Mouse (Mus musculus): ENCODE data around the gene Zglp1.

The Zglp1 gene

DNA sequence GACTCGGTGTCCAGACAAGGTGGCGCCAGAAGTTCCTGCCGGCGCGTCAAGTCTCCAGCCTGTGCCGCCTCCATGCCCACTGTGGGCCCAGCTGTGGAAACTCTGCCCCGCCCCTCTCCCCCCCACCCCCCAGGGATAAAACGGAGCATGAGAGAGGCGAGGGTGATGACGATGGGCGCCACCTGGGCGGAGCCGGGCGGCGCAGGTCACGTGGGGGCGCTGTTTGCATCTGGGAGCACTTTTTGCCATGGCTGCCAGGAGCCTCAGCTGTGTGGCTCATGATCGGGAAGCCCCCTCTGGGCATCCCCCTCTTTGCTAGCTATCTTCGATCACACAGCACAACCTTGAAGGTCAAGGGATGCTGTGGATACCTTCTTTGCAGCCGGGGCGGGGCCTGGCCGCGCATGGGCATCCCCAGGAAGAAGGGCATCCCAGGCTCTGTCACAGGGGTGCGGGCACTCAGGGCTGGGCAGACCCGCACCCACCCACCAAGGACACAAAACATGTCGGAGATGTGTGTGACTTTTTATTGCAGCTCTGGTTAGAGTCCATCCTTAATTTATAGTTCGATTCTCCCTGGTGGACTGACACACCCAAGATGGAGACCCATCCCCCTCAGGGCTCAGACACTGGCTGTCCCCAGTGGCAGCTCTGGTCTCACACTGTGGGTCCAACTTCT lies at the start of gene Zglp1:
Gene Zglp1 (minus strand): TSS at position 88 of the 679 bp plus-strand sequence.
- DNase-seq (ENCODE audit: low read depth, low spot score), result no peak

DNA sequence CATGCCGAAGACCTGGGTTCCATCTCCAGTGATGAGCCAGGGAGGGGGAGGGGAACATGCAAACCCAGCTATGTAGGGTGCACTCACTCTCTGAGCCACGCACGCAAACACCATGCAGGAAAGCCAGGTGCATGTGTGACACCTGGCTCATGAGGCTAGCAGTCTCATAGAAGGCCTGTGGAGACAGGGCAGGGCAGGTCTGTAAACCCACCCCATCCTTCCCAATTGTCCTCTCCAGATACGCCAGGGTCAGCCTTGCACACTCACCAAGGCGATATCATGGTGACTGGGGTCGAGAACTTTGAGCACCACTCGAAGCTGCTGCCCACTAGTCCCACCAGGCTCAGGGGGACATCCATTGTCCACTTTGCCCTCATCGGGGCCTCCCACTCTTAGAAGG lies 48.2 kb upstream of the Zglp1 start:
- DNase-seq (ENCODE audit: low read depth, low spot score), result no peak

DNA sequence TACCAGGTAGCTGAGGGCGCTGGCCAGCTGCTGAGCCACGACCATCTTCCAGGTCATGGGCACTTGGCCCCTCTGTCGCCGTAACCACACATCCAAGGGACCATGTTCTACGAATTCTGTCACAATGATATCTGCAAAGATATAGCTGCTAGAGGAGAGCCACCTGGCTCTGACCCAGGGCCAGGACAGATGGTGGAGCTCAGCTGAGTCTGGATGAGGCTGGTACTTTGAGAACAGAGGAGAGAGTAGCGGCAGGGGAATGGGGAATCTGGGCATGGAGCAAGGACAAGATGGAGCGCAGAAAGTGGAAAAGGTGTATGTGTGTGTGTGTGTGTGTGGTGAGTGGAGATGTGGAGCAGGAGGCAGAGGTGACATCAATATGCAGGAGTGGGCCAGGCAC lies 47.3 kb upstream of the Zglp1 start:
- no peak for DNase-seq (ENCODE audit: low read depth, low spot score)

DNA sequence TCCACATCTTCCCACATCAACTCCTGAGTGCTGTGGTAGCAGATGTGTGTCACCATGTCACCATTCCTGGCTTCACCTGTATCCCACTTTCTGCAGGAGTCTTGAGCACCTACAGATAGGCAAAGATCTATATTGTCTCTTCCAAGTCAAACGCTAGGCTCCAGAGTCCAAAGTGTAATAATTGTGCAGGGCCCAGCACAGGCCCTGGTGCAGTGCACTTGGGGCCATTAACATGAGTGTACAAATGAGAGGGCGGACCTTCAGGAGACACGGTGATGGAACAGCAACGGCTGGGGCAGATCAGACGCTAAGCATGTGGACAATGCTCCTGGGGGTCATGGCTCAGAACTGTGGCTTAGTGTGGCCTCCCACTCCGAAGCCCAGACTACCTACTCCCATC lies 46.9 kb upstream of the Zglp1 start:
- DNase-seq (ENCODE audit: low read depth, low spot score), result no peak

DNA sequence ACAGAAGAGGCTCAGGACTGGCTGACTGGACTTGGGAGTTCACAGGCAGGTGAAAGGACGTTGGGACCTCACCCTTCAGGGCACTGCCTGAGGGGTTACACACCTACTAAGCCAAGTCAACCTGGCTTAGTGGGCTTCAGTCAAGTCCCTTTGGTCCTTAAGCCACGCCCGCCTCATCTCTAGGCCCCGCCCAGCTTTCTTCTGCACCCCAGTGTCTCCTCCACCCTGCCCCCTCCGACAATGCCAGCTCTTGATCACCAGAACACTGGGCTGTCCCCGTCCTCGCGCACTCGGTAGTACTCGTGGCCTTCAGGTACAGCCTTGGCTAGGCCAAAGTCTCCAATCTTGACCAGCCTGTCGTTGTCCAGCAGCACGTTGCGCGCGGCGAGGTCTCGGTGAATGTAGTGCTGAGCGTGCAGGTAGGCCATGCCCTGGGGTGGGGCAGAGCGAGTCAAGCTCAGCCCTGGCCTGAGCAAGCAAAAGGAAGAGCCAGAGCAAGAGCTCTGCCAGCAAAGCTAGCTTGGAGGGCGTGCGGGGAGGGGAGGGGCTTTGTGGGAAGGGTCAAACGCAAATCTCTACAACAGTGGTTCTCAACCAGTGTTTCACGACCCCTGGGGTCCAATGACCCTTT lies 40.8 kb upstream of the Zglp1 start:
- no peak for DNase-seq (ENCODE audit: low read depth, low spot score)

DNA sequence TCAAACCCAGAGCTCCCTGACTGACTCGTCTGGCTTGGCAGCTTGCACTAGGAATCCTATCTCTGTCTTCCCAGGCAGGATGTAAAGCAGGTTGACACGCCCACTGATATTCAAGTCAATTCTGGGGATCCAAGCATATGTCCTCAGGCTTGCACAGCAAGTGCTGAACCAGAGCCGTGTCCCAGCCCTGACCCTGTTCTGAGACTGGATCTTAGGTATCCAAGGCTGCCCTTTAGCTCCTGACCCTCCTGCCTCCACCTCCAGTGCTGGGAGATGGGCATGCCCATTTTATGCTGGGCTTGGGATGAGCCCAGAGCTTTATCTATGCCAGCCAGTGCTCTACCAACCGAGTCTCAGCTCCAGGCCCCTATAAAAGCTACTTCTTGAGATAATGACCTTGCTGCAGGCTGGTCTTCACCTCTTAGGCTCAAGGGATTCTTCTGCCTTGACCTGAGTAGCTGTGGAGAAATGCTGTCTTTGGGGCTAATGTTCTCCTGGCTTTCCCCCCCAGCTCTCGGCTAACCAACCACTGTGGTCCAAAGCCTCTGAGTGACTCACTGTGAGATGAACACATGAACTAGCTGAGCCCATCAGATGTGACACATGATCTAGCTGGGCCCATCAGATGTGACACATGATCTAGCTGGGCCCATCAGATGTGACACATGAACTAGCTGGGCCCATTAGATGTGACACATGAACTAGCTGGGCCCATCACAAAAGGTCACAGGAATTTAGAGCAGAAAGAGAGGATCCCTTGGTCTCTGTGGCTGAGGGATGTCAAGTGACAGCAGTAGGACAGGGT lies 39.1 kb upstream of the Zglp1 start:
- no peak for DNase-seq (ENCODE audit: low read depth, low spot score)

DNA sequence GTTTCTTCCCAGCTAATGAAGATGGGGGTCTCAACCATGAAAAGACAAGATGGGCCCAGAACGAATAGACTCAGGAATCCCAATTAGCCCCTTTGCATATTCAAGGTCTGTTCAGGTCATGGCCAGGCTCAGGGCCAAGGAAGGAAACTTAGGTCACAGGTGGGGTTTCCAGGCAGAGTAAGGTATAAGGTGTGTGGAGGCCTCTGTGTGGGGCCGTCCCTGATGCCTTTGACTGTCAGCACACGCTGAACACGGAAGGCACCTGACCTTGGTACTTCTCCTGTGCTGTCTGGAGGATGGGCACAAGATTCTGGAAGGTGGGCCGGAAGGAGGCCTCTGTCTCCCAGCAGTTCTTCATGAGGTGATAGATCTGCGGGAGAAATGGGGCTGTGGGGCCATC lies 37.9 kb upstream of the Zglp1 start:
- DNase-seq (ENCODE audit: low read depth, low spot score), result no peak

DNA sequence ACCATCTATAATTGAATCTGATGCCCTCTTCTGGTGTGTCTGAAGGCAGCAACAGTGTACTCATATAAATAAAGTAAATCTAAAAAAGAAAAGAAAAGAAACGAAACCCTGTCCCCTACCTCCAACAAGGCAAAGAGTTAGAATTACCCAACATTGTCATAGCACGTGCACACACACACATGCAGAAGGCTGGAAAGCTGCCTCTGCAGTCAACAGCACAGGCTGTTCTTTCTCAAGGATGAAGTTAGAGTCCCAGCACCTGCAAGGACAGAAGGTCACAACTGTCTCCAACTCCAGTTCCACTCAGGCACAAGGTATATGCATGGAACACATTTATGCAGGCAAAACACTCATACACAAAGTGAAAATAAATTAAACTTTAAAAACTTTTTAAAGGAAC lies 35.2 kb upstream of the Zglp1 start:
- no peak for DNase-seq (ENCODE audit: low read depth, low spot score)

DNA sequence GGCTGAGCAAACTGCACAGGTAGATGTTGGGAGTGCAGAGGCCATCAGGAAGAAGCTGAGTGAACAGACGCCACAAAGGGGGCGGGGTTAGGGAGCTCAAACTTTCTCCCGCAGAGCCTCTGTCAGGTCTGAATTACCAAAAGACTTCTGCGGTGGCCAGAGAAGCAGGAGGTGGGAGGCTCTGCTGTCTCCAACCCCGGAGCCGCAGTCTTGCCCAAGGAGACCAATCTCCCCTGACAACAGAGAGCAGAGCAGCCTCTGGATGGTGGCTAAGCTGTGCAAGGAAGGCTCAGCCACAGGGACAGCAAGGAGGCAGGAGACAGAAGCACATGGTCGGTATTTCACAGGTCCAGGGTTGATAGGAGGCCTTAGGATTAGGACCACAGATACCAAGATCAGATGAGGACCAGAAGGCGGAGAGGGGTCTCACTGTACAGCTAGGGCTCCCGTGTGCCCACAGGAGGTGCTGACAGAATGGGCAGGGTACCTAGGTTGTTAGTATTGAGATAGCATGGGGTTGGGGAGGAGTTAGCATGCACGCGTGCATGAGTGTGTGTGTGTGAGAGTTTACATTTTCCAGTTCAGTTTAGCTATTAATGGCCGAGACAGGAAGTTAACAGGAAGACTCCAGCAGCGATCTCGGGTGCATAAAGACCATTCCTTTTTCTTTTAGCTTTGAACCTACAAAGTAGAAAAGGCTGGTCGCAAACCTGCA lies 33.7 kb upstream of the Zglp1 start:
- DNase-seq (ENCODE audit: low read depth, low spot score), result no peak

DNA sequence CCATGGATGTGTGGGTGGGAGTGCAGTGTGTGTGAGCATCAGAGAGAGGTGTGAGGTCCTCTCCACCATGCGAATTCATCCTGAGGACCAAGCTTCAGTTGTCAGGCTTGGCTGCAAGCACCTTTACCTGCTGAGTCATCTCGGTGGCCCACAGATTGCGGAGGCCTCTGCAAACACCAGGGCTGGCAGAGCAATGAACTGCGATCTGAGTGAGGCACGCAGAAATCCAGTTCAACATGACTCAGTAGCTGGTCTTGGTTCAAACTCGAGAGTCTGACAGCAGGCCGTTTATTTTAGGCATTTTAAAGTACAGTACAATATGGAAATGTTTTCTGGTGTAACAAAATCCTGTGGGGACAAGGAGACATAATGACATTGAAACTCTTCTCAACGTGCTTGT lies 30.9 kb upstream of the Zglp1 start:
- DNase-seq (ENCODE audit: low read depth, low spot score), result no peak

DNA sequence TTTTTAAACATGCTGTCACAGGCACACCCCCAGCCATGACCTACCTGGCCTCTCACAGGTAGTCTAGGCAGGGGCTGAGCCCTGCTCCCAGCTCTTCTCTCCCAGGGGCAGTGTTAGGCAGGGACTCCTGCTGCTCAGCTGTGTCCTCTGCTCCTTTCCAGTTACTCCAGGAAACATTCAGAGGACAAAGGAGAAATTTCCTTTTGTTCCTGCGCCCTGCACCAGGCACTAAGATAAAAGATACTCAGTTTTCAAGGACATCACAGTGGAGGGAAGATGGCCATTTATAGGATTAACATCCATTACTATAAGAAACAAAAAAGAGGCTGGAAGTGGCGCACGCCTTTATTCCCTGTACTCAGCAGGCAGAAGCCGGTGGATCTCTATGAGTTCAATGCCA lies 29.1 kb upstream of the Zglp1 start:
- no peak for DNase-seq (ENCODE audit: low read depth, low spot score)

DNA sequence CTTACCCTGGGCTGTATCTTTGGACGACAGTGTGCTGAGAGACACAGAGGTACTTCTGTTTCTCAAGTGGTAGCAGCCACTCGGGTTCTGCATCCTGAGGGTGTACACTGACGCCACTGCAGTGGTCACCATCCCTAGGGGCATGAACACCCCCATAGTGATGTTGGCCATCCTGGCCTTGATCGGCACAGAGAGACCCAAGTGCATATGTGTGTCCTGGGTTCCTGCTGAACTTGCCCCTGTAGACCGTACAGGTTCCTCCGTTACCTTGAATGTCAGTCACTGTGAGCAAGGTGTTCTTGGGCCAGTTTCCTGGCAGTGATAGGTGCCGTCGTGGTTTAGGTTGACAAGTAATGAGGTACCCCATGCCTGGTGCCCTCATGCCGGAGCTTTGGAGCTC lies 26.5 kb upstream of the Zglp1 start:
- no peak for DNase-seq (ENCODE audit: low read depth, low spot score)

DNA sequence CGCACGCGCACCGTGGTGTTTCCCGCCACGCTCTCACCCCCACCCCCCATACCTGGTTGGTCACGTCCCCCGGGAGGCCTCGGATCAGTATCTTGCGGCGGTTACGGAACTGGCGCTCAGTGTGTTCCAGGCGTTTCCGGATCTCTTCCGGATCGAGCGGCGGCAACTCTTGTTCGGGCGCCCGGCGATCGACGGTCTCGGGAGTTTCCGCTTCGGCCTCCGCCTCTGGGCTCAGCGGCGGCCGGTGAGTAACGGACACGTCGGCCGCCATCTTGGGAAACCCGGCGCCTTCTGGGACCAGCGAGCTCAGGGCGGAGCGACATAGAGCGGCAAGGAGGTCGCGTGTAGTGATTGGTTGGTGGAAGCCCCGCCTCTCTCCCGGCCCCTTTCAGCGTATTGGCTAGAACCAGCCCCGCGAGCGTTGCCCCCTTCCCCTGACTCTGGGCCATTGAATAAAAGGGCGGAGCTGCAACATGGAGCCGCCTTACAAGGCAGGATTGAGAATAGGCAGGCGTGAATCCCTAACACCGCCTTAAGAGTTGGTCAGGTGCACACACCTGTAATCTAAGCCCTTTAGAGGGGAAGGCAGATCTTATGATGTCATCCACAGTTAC lies 24.9 kb upstream of the Zglp1 start, which contains the start of the genes Gm38431 and Raver1:
Gene Gm38431 (minus strand): TSS at position 291 of the 614 bp plus-strand sequence.
Gene Raver1 (minus strand): TSS at position 302 of the 614 bp plus-strand sequence.
- peak; percentile 94 for DNase-seq (ENCODE audit: low read depth, low spot score)

DNA sequence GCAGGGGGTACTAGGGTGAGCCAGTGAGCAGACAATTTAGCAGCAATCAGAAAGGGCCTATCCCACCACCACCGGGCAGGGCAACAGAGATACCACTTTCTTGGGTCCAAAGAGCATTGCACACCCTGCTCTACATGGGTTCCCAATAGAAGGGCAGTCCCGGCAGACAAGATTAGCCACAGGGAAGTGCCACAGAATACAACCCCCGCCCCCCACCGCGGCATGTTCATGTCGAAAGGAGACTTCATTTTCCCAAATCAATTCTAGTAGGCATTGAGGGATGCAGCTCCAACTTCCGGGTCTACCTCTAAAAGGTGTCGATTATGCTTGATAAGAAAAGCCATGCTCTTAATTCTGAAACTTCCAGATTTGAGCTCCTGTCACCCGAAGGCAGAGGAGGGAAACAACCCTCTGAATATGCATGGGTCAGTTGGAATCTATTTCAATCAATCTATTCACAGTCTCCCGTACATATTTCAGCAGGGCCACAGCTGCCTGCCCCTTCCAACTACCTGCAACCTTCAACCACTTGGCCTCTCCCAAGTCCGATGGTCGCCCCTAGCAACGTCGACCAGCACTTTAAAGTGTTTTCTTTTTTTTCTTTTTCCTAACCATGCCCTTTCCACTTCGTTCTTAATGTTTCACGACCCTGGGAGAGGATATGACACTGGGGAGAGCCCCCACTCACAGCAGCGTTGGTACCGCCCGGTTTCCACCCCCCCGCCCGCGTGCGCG lies 24.2 kb upstream of the Zglp1 start:
- no peak for DNase-seq (ENCODE audit: low read depth, low spot score)

DNA sequence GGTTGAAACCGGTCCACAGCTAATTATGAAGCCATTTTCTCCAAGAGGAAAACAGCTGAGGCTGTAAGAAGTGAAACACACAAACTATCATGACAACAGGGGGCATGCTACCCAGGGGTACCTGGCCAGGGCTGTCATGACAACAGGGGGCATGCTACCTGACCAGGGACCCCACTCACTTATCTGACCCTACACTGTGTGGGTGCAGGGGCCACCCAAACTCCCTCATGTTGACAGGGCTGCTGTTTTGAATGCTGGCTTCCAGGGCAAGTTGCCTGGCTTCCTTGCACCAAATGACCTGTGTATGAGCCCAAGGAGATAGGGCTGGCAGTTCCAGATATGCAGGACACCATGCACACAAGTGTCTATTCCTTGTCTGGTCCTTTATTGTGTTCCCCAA lies 23.6 kb upstream of the Zglp1 start:
- no peak for DNase-seq (ENCODE audit: low read depth, low spot score)

DNA sequence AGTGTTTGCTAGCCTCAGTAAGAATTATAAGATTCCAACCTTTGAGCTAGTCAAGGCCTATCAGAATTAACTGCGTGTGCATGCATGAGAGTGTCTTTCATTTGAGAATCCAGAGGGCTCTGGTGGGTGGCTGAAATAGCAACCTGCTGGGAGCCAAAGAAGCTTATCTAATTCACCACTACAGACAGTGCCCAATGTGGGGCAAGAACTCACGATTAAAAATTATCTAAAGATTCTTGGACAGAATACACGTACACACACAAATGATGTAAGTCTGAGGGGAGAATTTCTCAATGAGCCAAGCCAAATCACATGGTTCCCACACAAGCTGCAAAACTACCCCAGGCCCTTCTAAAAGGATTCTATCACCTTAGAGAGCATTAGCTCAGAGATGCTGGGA lies 16.4 kb upstream of the Zglp1 start:
- DNase-seq (ENCODE audit: low read depth, low spot score), result no peak

DNA sequence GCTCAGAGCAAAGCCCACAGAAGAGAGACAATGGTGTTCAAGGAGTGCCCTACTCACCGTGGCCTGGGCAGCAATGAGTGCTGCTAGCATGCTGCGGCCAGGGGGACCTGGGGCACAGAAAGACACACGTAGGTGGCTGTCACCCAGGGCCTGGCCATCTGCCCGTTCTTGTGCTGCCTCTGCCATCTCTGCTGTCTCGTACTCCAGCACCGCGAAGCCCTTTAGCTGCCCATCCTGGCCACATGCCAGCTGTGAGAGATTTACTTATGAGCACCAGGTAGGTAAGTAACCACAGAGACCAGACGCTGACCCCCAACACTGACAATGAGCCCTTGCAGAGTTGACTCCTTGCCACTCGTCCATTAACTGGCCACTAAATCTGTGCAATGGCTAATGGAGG lies 14.2 kb upstream of the Zglp1 start:
- no peak for DNase-seq (ENCODE audit: low read depth, low spot score)

DNA sequence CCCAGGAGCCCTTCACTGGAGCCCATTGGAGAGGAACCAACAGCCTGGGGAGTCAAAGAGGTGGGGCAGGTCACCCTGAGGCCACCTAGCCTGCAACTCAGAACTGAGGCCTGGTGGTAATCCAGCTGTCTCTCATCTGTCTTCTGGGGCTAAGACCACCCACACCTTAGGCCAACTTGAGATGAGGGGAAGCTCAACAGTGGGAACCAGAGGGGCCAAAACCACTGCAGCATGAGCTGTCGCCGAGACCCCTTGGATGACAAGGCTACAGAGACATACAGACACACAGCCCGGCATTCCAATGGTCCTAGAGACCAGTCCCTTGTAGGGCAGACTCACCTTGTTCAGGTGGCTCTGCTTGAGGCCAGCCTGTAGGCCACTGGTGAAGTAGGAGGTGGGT lies 8.7 kb upstream of the Zglp1 start:
- no peak for DNase-seq (ENCODE audit: low read depth, low spot score)

DNA sequence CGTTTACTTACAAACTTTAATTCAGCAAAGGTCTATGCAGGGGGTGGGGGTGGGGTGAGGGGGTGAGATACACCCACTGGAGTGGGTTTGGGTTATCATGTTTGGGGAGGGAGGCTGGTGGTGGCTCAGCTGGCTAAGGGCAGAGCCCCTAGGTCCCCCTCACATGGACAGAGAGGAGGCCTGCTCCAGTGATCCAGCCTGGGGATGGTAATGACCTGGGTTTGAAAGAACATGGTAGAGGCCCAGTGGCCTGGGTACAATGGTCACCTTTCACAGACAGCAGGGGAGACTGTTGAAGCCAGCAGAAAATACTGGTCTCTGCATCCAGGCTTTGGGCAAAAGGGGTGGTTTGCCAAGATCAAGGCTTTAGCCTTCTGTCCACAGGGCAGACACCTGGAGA lies 7.3 kb upstream of the Zglp1 start:
- no peak for DNase-seq (ENCODE audit: low read depth, low spot score)

DNA sequence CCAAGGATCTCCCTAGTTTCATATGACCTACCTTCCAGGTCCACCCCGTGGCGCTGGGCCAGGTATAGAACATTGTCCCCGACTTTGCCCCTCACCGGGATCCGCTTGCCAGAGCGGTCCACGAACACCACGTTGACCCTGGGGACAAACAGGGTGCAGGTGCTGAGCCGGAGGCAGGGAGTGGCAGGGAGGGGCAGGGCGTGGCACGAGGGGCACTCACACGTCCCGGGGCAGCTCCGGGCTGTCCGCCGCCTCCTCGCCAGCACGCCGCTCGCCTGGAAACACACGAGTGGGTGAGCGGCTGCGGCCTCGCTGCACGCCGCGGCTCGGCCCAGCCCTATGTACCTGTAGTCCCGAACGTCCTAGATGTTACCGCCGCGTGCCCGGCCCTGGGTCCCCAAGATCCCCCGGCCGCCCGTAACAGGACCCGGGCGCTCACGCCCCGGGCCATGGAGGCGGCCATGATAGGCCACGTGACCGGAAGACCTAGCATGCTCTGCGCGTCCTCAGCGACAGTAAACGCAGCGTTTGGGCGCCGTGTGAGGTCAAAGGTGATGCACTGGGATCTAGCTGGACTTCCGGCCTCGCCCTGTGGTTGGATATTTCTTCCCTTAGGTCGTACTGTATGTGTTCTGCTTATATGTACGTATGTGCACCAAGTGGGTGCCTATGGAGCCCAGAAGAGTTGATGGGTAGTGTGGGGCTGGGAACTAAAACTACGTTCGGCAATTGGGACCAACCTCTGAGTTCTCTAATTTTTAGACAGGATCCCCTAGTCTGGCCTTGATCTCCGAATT lies 6.3 kb upstream of the Zglp1 start, which contains the start of the genes Gm49373 and Fdx1l:
Gene Gm49373 (minus strand): TSS at position 53 of the 797 bp plus-strand sequence.
Gene Fdx1l (minus strand): TSS at position 571 of the 797 bp plus-strand sequence.
- DNase-seq (ENCODE audit: low read depth, low spot score), result peak; percentile 74

Data from retina, postnatal 7 days (tissue).